Mouse (Mus musculus) liver, embryonic 11.5 days (tissue): ENCODE measurements at regions not wholly inside any gene's neighbourhood (a gene's known extent, or its start where the extent isn't known, plus 50 kb on each side); places are given as distances from the start of the nearest gene placed in this dataset.

Source experiments
- ATAC-seq: fragments of 200-750 bp; cut with Nextera tagmentation; replicated peaks from 2 replicates; pipeline ENCODE4 v1.8.0; 2017; ENCODE audit warnings: moderate number of reproducible peaks, mild to moderate bottlenecking, moderate TSS enrichment, moderate library complexity; ENCODE audit not compliant: low FRiP score
- DNase-seq: peaks from one replicate; pipeline ENCODE4 v3.0.0-alpha.2; 2017; ENCODE audit warnings: low spot score
- H3K27ac ChIP-seq: fragments of 300-500 bp; sonication (generic); 2 replicates; pipeline ENCODE4 v1.5.1; 2014; ENCODE audit warnings: mild to moderate bottlenecking, low read depth, low read length, control low read depth
- H3K27me3 ChIP-seq: fragments of 300-500 bp; sonication (generic); replicated peaks from 2 replicates; pipeline ENCODE4 v1.6.1; 2014; ENCODE audit warnings: low read length, mixed read lengths; ENCODE audit not compliant: control insufficient read depth, insufficient read depth
- H3K36me3 ChIP-seq: fragments of 300-500 bp; sonication (generic); 2 replicates; pipeline ENCODE4 v1.6.1; 2014; ENCODE audit warnings: mild to moderate bottlenecking, low read length, moderate library complexity, mixed read lengths; ENCODE audit not compliant: control insufficient read depth, insufficient read depth
- H3K4me1 ChIP-seq: fragments of 300-500 bp; sonication (generic); replicated peaks from 2 replicates; pipeline ENCODE4 v1.6.1; 2014; ENCODE audit warnings: low read length, mixed read lengths; ENCODE audit not compliant: control insufficient read depth, insufficient read depth
- H3K4me2 ChIP-seq: fragments of 300-500 bp; sonication (generic); 2 replicates; pipeline ENCODE4 v1.6.1; 2014; ENCODE audit warnings: mild to moderate bottlenecking, control low read depth, moderate library complexity
- H3K4me3 ChIP-seq: fragments of 300-500 bp; sonication (generic); 2 replicates; pipeline ENCODE4 v1.5.1; 2014; ENCODE audit warnings: low read depth, low read length, control low read depth
- H3K9ac ChIP-seq: fragments of 300-500 bp; sonication (generic); 2 replicates; pipeline ENCODE4 v1.6.1; 2014; ENCODE audit warnings: low read depth, low read length, control low read depth
- H3K9me3 ChIP-seq: fragments of 300-500 bp; sonication (generic); 2 replicates; pipeline ENCODE4 v1.6.1; 2016; ENCODE audit warnings: low read length, inconsistent platforms, mixed read lengths; ENCODE audit not compliant: control insufficient read depth
- WGBS: fragments of 180-500 bp; shearing (Covaris S2); extraction: QIAGEN DNeasy Blood & Tissue Kit; methylation state at CpG from one replicate; pipeline ENCODE4 v1.1.7; 2014; 5-methylcytosine and 5-hydroxymethylcytosine counted together

DNA sequence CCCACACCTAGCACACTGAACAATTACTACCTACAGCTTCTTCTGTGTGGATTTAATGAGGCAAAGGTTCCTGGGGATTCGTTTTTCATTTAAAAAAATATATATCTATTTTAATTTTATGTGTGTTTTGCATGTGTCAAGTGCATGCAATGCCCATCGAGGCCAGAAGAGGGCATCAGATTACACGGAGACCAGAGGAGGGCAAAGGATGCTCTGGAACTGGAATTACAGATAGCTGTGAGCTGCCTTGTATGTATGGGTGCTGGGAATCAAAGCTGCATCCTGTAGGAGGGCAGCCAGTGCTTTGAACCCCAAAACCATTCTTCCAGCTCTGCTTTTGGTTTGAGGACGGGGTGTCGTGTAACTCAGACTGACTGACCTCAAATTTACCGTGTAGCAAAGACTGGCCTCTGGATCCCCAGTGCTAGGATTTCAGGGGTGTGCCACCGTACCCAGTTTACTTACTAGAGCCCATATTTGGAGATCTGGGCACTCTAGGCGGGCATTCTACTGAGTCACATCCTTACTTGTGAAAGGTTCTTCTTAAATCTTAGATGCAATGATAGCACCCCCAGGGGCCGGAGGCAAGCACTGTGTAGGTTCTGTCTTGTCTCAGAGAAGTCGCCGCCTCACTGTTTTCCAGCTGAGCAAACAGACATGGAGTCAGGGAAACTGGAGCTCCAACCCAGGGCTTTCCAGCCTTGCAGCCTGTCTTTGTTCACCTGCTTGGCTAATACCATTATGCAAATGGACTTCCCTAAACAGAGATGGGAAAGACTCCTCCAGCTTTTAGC lies 225.6 kb upstream of the Nfe2l3 start:
- peak; percentile 54 for DNase-seq
- H3K36me3 ChIP-seq: no peaks in the 10 kb centered on the region
- no peaks in the 10 kb centered on the region for H3K9me3 ChIP-seq
- no peak overlapping the region for H3K9ac ChIP-seq
- peaks cover 4% of the 10 kb centered on the region; the same call in 1 of the 2 replicates for H3K4me1 ChIP-seq
- no peak overlapping the region for H3K27ac ChIP-seq
- 0 out of 2 replicates have a peak overlapping the region, but pooled peaks have one; percentile 12 for H3K4me2 ChIP-seq
- peaks cover 17% of the 10 kb centered on the region for H3K27me3 ChIP-seq
- no peak for ATAC-seq
- no peak overlapping the region for H3K4me3 ChIP-seq
- 11% methylated on average over 11 of the region's 11 CpGs for WGBS

DNA sequence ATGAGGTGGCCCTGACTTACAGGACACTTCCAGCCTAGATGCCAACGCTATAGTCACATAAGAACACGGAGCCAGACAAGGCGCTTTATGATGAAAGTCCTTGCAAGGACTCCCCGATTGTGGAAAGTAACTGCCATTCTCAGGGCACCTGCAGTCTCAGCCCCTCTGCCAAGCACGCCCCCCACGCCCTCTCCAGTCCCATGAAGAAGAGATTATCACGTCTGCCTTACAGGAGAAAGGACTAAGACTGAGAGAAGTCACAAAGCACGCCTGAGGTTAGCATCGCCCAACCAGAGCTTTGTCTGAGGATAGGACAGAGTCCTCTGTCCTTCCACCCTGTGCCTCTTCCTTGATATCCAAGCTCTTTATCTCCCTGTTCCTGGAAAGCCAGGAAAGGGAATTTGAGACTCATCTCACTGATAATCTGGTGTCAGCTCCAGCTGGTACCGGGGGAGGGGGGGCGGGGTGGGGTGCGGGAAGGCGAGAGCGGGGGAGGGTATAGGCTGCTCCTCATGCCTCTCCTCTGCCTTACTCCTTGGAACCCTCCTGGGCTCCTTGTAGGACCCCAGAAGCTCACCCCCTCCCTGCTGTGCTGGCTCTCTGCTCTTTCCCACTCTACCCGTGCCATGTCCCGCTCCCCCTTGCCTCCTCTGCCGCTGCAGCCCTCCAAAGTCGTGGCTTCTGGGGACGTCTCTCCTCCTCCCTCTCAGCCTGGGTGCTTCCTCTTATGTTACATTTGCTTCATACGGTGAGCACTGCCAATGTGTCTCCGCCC lies 224.7 kb upstream of the Nfe2l3 start:
- Histone ChIP-seq H3K27ac (no peak overlapping the region), H3K4me2 (peak overlapping the region; percentile 37)
- WGBS: 1% methylated on average over 20 of the region's 21 CpGs

DNA sequence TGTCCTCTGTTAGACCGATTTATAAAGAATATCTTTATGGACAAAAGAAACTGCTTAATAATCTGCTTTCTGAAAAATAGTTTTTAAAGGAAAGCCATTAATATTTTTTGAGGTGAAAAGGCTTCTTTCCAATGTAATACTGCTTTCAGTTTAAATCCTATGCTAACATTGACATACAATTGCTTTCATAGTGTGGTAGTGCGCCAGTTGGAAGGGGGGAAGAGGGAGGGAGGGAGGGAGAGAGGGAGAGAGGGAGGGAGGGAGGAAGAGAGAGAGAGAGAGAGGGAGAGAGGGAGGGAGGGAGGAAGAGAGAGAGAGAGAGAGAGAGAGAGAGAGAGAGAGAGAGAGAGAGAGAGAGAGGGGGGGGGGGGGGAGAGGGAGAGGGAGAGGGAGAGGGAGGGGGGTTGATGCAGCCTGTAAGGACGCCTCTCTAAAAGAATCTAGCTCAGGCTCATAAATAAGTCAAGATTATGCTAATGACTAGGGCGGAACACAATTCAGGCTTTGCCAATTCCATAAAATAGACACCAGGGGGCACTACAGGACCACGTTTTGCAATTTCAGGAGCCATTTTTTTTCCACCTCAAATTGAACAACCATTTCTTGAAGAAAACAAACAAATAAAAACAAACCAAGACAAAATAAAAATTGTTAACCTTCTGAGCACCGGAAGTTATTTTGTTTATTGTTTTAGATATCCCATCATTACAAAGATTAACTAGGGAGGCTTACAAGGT lies 223.6 kb upstream of the Nfe2l3 start:
- ATAC-seq (no peak), DNase-seq (no peak)
- no peak overlapping the region for H3K9ac ChIP-seq
- no peak overlapping the region for H3K27ac ChIP-seq
- H3K4me1 ChIP-seq: peaks cover 4% of the 10 kb centered on the region; the same call in 1 of the 2 replicates
- H3K9me3 ChIP-seq: no peaks in the 10 kb centered on the region
- H3K27me3 ChIP-seq: peaks cover 17% of the 10 kb centered on the region
- no peak overlapping the region for H3K4me2 ChIP-seq
- H3K36me3 ChIP-seq: no peaks in the 10 kb centered on the region
- H3K4me3 ChIP-seq: no peak overlapping the region
- 1% methylated on average over 6 of the region's 6 CpGs for WGBS

More for the DNA sequence above, 224.7 kb upstream of the Nfe2l3 start:
- no peak for DNase-seq
- Histone ChIP-seq H3K4me1 (peaks cover 4% of the 10 kb centered on the region; the same call in 1 of the 2 replicates), H3K9ac (no peak overlapping the region), H3K4me3 (peak overlapping the region; percentile 21; the same call in 1 of the 2 replicates), H3K9me3 (no peaks in the 10 kb centered on the region), H3K36me3 (no peaks in the 10 kb centered on the region), H3K27me3 (peaks cover 17% of the 10 kb centered on the region)
- ATAC-seq: no peak

DNA sequence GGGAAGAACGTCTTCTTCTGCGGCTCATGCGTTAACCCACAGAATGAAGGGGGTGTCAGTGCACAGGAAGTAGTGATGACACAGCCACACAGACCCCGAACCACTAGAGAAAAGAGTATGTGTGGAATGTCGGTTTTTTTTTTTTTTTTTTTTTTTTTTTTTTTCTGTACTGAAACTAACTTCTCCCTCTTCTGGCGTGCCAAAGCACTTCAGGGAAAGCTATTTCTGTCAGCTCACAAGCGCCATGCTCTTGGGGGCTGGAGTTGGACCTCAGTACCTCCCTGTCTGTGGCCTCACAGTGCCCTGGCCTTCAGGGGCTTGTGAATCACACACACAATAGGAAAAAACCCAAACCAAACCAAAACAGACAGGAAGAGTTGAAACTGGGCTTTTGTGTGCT lies 221.1 kb upstream of the Nfe2l3 start:
- H3K27ac ChIP-seq: no peak overlapping the region
- H3K27me3 ChIP-seq: peaks cover 13% of the 10 kb centered on the region
- H3K9me3 ChIP-seq: no peaks in the 10 kb centered on the region
- H3K36me3 ChIP-seq: no peaks in the 10 kb centered on the region
- no peak overlapping the region for H3K4me2 ChIP-seq
- DNase-seq: no peak
- no peak overlapping the region for H3K9ac ChIP-seq
- WGBS: 18% methylated on average over 7 of the region's 7 CpGs
- H3K4me1 ChIP-seq: peaks cover 4% of the 10 kb centered on the region; the same call in 1 of the 2 replicates
- no peak for ATAC-seq
- H3K4me3 ChIP-seq: no peak overlapping the region

DNA sequence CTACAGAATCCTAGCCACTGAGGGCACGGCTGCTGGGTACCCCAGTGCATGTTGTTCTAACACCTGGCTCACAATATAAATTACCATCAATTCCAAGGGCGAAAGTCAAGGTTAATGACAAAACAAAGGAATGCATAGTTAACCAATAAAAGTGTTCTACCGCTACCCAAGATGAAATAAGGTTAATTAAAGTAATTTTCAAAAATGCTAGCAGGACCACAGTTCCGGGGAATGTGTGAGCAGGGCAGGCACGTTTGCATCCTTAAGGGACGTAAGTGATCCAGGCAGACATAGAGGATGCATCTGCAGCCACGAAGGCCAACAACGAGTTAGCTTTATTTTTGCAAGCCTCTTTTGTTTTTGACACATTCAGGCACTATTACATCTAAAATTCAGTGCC lies 220.3 kb upstream of the Nfe2l3 start:
- no peak for DNase-seq

DNA sequence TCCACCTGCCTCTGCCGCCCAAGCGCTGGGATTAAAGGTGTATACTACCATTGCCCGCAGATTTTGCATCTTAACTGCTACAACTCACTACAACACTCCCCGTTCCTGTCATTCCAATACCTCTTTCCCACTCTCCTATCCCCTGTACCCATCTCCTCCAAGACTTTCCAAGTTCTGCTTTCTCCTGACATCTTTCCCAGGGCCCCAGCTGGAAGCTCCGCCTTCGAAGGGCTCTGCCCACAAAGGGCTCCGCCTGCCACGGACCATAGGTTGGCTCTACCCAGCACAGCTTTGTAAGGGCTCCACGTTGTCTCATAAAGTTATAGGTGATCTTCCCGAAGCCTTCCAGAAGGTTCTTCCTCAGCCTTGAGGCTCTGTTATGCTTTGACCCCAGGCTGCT lies 217.1 kb upstream of the Nfe2l3 start:
- H3K27me3 ChIP-seq: no peaks in the 10 kb centered on the region
- 81% methylated on average over 10 of the region's 10 CpGs for WGBS
- H3K4me2 ChIP-seq: no peak overlapping the region
- no peaks in the 10 kb centered on the region for H3K9me3 ChIP-seq
- no peaks in the 10 kb centered on the region for H3K36me3 ChIP-seq
- no peak overlapping the region for H3K27ac ChIP-seq
- no peak overlapping the region for H3K4me3 ChIP-seq
- ATAC-seq (no peak), DNase-seq (no peak)
- no peaks in the 10 kb centered on the region; the same call in 1 of the 2 replicates for H3K4me1 ChIP-seq
- H3K9ac ChIP-seq: no peak overlapping the region

More for the DNA sequence above, 220.3 kb upstream of the Nfe2l3 start:
- Histone ChIP-seq H3K9me3 (no peaks in the 10 kb centered on the region), H3K36me3 (no peaks in the 10 kb centered on the region), H3K27ac (no peak overlapping the region), H3K9ac (no peak overlapping the region), H3K4me1 (peaks cover 4% of the 10 kb centered on the region; the same call in 1 of the 2 replicates), H3K4me3 (no peak overlapping the region), H3K27me3 (peaks cover 8% of the 10 kb centered on the region), H3K4me2 (no peak overlapping the region)
- 87% methylated on average over 8 of the region's 8 CpGs for WGBS
- ATAC-seq: no peak

DNA sequence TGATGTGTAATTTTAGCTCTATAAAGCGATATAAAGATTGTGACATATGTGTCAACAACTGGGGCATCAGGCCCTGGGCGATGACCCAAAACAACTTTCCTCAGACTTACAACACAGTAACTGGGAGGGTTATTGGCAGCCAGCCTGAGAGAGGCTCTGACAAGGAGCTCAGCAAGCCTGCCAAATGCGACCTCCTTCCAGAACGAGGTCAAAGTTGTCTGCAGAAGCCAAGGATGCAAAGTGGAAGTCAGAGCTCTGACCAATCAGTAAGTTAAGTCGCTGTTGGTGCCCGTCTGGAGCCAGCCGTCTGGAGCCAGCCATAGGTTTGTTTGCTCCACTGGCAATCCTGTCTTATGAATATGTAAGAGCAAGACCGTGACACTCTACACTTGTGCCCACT lies 216.0 kb upstream of the Nfe2l3 start:
- no peaks in the 10 kb centered on the region for H3K9me3 ChIP-seq
- no peaks in the 10 kb centered on the region for H3K4me1 ChIP-seq
- WGBS: 66% methylated on average over 8 of the region's 8 CpGs
- H3K4me2 ChIP-seq: no peak overlapping the region
- no peak overlapping the region for H3K27ac ChIP-seq
- H3K27me3 ChIP-seq: no peaks in the 10 kb centered on the region
- H3K4me3 ChIP-seq: no peak overlapping the region
- H3K36me3 ChIP-seq: no peaks in the 10 kb centered on the region
- ATAC-seq (no peak), DNase-seq (no peak)
- H3K9ac ChIP-seq: no peak overlapping the region

DNA sequence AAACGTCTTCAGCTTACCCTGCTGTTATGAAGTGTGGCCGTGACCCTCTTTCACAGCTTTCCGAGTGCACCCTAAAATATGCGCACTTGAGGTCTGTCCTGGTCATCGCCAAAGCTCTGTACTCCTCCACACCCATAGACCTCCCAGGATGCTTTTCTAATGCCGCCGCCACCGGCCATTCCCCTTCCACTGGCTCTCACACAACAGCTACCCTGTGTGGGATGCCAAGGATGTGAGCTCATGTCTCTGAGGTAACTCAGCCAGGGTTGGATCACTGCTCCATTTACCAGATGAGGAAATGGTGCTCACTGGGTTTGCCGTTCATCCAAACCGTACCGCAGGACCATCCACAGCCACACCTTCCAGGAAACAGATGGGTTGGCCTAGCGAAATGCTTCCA lies 212.8 kb upstream of the Nfe2l3 start:
- no peaks in the 10 kb centered on the region for H3K9me3 ChIP-seq
- 87% methylated on average over 12 of the region's 12 CpGs for WGBS
- ATAC-seq: no peak
- H3K4me3 ChIP-seq: no peak overlapping the region
- no peak overlapping the region for H3K9ac ChIP-seq
- no peaks in the 10 kb centered on the region for H3K4me1 ChIP-seq
- no peak overlapping the region for H3K27ac ChIP-seq
- H3K4me2 ChIP-seq: no peak overlapping the region
- no peaks in the 10 kb centered on the region for H3K27me3 ChIP-seq
- no peak for DNase-seq
- no peaks in the 10 kb centered on the region for H3K36me3 ChIP-seq
